Mouse (Mus musculus) regulatory T cell (primary cell): Measurements from ENCODE around the gene Lpcat2b.
"Not testable (repeated sequence)": the region's sequence is repeated elsewhere in the genome, so short reads cannot be mapped to it uniquely, and the experiment has no call there.

Experiments
- in situ Hi-C: fragments of 300-600 bp; cut with MboI, MseI; formaldehyde crosslinking; loops from one replicate; pipeline ENCODE4 v1.15.1; 2025; ENCODE audit warnings: high pct_unique_total_duplicates

The Lpcat2b gene

GRCm38 (mm10) chr5:107431249-107431648 is at the start of gene Lpcat2b:
Gene Lpcat2b, plus strand, starts transcription at chr5:107431549.
- in situ Hi-C loops, result no loop called here

- in situ Hi-C loops, result not testable (repeated sequence)
Measured at GRCm38 (mm10) chr5:107386448-107386847, 44.9 kb upstream of the Lpcat2b start.

- in situ Hi-C loops, result no loop called here
Measured at GRCm38 (mm10) chr5:107387788-107388187, 43.6 kb upstream of the Lpcat2b start.

GRCm38 (mm10) chr5:107389373-107389772 is 42.0 kb upstream of the Lpcat2b start:
- in situ Hi-C loops, result no loop called here

- in situ Hi-C loops, result no loop called here
Measured at GRCm38 (mm10) chr5:107394437-107394836, 36.9 kb upstream of the Lpcat2b start.

- in situ Hi-C loops, result no loop called here
Measured at GRCm38 (mm10) chr5:107402436-107402835, 28.9 kb upstream of the Lpcat2b start, which contains the start of gene Ephx4. Gene Ephx4, plus strand, starts transcription at chr5:107402736.

- in situ Hi-C loops, result no loop called here
Measured at GRCm38 (mm10) chr5:107403011-107403946, 28.1 kb upstream of the Lpcat2b start.

- in situ Hi-C loops, result no loop called here
Measured at GRCm38 (mm10) chr5:107403947-107404684, 27.2 kb upstream of the Lpcat2b start.

- in situ Hi-C loops, result no loop called here
Measured at GRCm38 (mm10) chr5:107405361-107405760, 26.0 kb upstream of the Lpcat2b start.

- in situ Hi-C loops, result no loop called here
Measured at GRCm38 (mm10) chr5:107410305-107410704, 21.0 kb upstream of the Lpcat2b start.

GRCm38 (mm10) chr5:107411326-107411725 is 20.0 kb upstream of the Lpcat2b start:
- in situ Hi-C loops, result no loop called here

GRCm38 (mm10) chr5:107412285-107412684 is 19.1 kb upstream of the Lpcat2b start:
- in situ Hi-C loops, result no loop called here

- in situ Hi-C loops, result no loop called here
Measured at GRCm38 (mm10) chr5:107415098-107415497, 16.3 kb upstream of the Lpcat2b start.

- in situ Hi-C loops, result no loop called here
Measured at GRCm38 (mm10) chr5:107421676-107422075, 9.7 kb upstream of the Lpcat2b start.

GRCm38 (mm10) chr5:107434001-107434400 is 2.7 kb downstream of the Lpcat2b start:
- in situ Hi-C loops, result no loop called here

- in situ Hi-C loops, result no loop called here
Measured at GRCm38 (mm10) chr5:107436185-107436584, 4.8 kb downstream of the Lpcat2b start.

- in situ Hi-C loops, result no loop called here
Measured at GRCm38 (mm10) chr5:107436587-107437209, 5.3 kb downstream of the Lpcat2b start.

GRCm38 (mm10) chr5:107437464-107438281 is 6.3 kb downstream of the Lpcat2b start, which contains the start of gene Btbd8:
Gene Btbd8, plus strand, starts transcription at chr5:107437997.
- in situ Hi-C loops, result no loop called here

GRCm38 (mm10) chr5:107438353-107438752 is 7.0 kb downstream of the Lpcat2b start:
- in situ Hi-C loops, result no loop called here

- in situ Hi-C loops, result no loop called here
Measured at GRCm38 (mm10) chr5:107441881-107442280, 10.5 kb downstream of the Lpcat2b start.

- in situ Hi-C loops, result no loop called here
Measured at GRCm38 (mm10) chr5:107444251-107444650, 12.9 kb downstream of the Lpcat2b start.
